Mouse (Mus musculus) embryonic facial prominence, embryonic 13.5 days (tissue): ENCODE measurements at regions not wholly inside any gene's neighbourhood (a gene's known extent, or its start where the extent isn't known, plus 50 kb on each side); places are given as distances from the start of the nearest gene placed in this dataset.
A peak's percentile ranks its signal among the peaks of the same experiment; 100 is the strongest.

Experiments used
- ATAC-seq: fragments of 200-750 bp; cut with Nextera tagmentation; 2 replicates; pipeline ENCODE4 v1.8.0; 2017; ENCODE audit warnings: low read depth; ENCODE audit not compliant: insufficient number of reproducible peaks, insufficient read depth, low FRiP score, low TSS enrichment
- H3K27ac ChIP-seq: fragments of 300-500 bp; sonication (generic); 2 replicates; pipeline ENCODE4 v1.5.1; 2015; ENCODE audit warnings: moderate library complexity, mild to moderate bottlenecking, inconsistent platforms
- H3K27me3 ChIP-seq: fragments of 300-500 bp; sonication (generic); 2 replicates; pipeline ENCODE4 v1.6.1; 2015; ENCODE audit warnings: mild to moderate bottlenecking, inconsistent platforms
- H3K36me3 ChIP-seq: fragments of 300-500 bp; sonication (generic); 2 replicates; pipeline ENCODE4 v1.6.1; 2015; ENCODE audit warnings: mild to moderate bottlenecking, inconsistent platforms
- H3K4me1 ChIP-seq: fragments of 300-500 bp; sonication (generic); 2 replicates; pipeline ENCODE4 v1.6.1; 2015; ENCODE audit warnings: inconsistent platforms
- H3K4me2 ChIP-seq: fragments of 300-500 bp; sonication (generic); 2 replicates; pipeline ENCODE4 v1.6.1; 2015; ENCODE audit warnings: moderate library complexity, mild to moderate bottlenecking, inconsistent platforms
- H3K4me3 ChIP-seq: fragments of 300-500 bp; sonication (generic); 2 replicates; pipeline ENCODE4 v1.5.1; 2015; ENCODE audit warnings: mild to moderate bottlenecking, inconsistent platforms
- H3K9ac ChIP-seq: fragments of 300-500 bp; sonication (generic); 2 replicates; pipeline ENCODE4 v1.6.1; 2015; ENCODE audit warnings: mild to moderate bottlenecking, inconsistent platforms
- H3K9me3 ChIP-seq: fragments of 300-500 bp; sonication (generic); 2 replicates; pipeline ENCODE4 v1.6.1; 2016; ENCODE audit warnings: inconsistent platforms
- WGBS: fragments of 180-500 bp; shearing (Covaris S2); methylation state at CpG from one replicate; pipeline ENCODE4 v1.1.7; 2015; ENCODE audit warnings: mixed read lengths; 5-methylcytosine and 5-hydroxymethylcytosine counted together

- Histone ChIP-seq H3K36me3 (no peaks in the 10 kb centered on the region), H3K27ac (no peak overlapping the region), H3K9ac (no peak overlapping the region), H3K4me3 (no peak overlapping the region), H3K27me3 (no peaks in the 10 kb centered on the region), H3K9me3 (no peaks in the 10 kb centered on the region), H3K4me2 (no peak overlapping the region), H3K4me1 (peaks cover 42% of the 10 kb centered on the region)
- no peak for ATAC-seq
- WGBS, result 75% methylated on average over 6 of the region's 7 CpGs
Measured at GRCm38 (mm10) chr13:51323058-51323715, 85.3 kb upstream of the S1pr3 start.

- Histone ChIP-seq H3K4me3 (no peak overlapping the region), H3K27ac (peak overlapping the region; percentile 65), H3K9ac (no peak overlapping the region), H3K36me3 (no peaks in the 10 kb centered on the region), H3K4me1 (peaks cover 50% of the 10 kb centered on the region), H3K9me3 (no peaks in the 10 kb centered on the region), H3K4me2 (no peak overlapping the region), H3K27me3 (no peaks in the 10 kb centered on the region)
- WGBS, result 68% methylated on average over 5 of the region's 5 CpGs
- ATAC-seq, result no peak
Measured at GRCm38 (mm10) chr13:51324714-51325113, 83.7 kb upstream of the S1pr3 start.

GRCm38 (mm10) chr13:51325298-51325697, 83.1 kb upstream of the S1pr3 start:
- Histone ChIP-seq H3K9me3 (no peaks in the 10 kb centered on the region), H3K4me2 (no peak overlapping the region), H3K4me1 (peaks cover 50% of the 10 kb centered on the region), H3K27ac (peak overlapping the region; percentile 65), H3K9ac (no peak overlapping the region), H3K36me3 (no peaks in the 10 kb centered on the region), H3K4me3 (no peak overlapping the region), H3K27me3 (no peaks in the 10 kb centered on the region)
- ATAC-seq, result no peak
- 49% methylated on average over 5 of the region's 5 CpGs for WGBS

GRCm38 (mm10) chr13:51326128-51326527, 82.3 kb upstream of the S1pr3 start:
- Histone ChIP-seq H3K4me3 (no peak overlapping the region), H3K9me3 (no peaks in the 10 kb centered on the region), H3K36me3 (no peaks in the 10 kb centered on the region), H3K4me1 (peaks cover 57% of the 10 kb centered on the region), H3K4me2 (no peak overlapping the region), H3K27ac (no peak overlapping the region; the same call in 1 of the 2 replicates), H3K27me3 (no peaks in the 10 kb centered on the region), H3K9ac (no peak overlapping the region)
- WGBS, result 48% methylated on average over 5 of the region's 5 CpGs
- ATAC-seq, result no peak

GRCm38 (mm10) chr13:51328131-51328970, 80.1 kb upstream of the S1pr3 start:
- H3K4me1 ChIP-seq, result peaks cover 68% of the 10 kb centered on the region
- no peak overlapping the region for H3K4me3 ChIP-seq
- H3K27me3 ChIP-seq, result no peaks in the 10 kb centered on the region
- no peak overlapping the region for H3K4me2 ChIP-seq
- WGBS, result 39% methylated on average over 15 of the region's 15 CpGs
- ATAC-seq, result 0 out of 2 replicates have a peak, but pooled peaks have one; percentile 44
- no peak overlapping the region for H3K9ac ChIP-seq
- no peaks in the 10 kb centered on the region for H3K36me3 ChIP-seq
- peak overlapping the region; percentile 17 for H3K27ac ChIP-seq
- no peaks in the 10 kb centered on the region for H3K9me3 ChIP-seq

- Histone ChIP-seq H3K27me3 (no peaks in the 10 kb centered on the region), H3K27ac (peak overlapping the region; percentile 17), H3K36me3 (no peaks in the 10 kb centered on the region), H3K4me1 (peaks cover 65% of the 10 kb centered on the region), H3K9ac (no peak overlapping the region), H3K9me3 (no peaks in the 10 kb centered on the region), H3K4me3 (no peak overlapping the region), H3K4me2 (no peak overlapping the region)
- WGBS, result 65% methylated on average over 8 of the region's 8 CpGs
- ATAC-seq, result no peak
Measured at GRCm38 (mm10) chr13:51328971-51329346, 79.5 kb upstream of the S1pr3 start.

GRCm38 (mm10) chr13:51329717-51330116, 78.7 kb upstream of the S1pr3 start:
- H3K36me3 ChIP-seq, result no peaks in the 10 kb centered on the region
- no peaks in the 10 kb centered on the region for H3K27me3 ChIP-seq
- H3K4me3 ChIP-seq, result no peak overlapping the region
- no peaks in the 10 kb centered on the region for H3K9me3 ChIP-seq
- no peak for ATAC-seq
- H3K9ac ChIP-seq, result no peak overlapping the region
- H3K4me2 ChIP-seq, result no peak overlapping the region
- peaks cover 61% of the 10 kb centered on the region for H3K4me1 ChIP-seq
- H3K27ac ChIP-seq, result 0 out of 2 replicates have a peak overlapping the region, but pooled peaks have one; percentile 39

- no peak for ATAC-seq
- H3K4me1 ChIP-seq, result peaks cover 52% of the 10 kb centered on the region
Measured at GRCm38 (mm10) chr13:51332271-51332670, 76.2 kb upstream of the S1pr3 start.

GRCm38 (mm10) chr13:51333481-51333880, 75.0 kb upstream of the S1pr3 start:
- no peaks in the 10 kb centered on the region for H3K27me3 ChIP-seq
- H3K9me3 ChIP-seq, result no peaks in the 10 kb centered on the region
- H3K4me3 ChIP-seq, result no peak overlapping the region
- no peak for ATAC-seq
- WGBS, result 86% methylated on average over 5 of the region's 5 CpGs
- H3K27ac ChIP-seq, result no peak overlapping the region
- H3K9ac ChIP-seq, result no peak overlapping the region
- peaks cover 49% of the 10 kb centered on the region for H3K4me1 ChIP-seq
- H3K4me2 ChIP-seq, result no peak overlapping the region
- H3K36me3 ChIP-seq, result no peaks in the 10 kb centered on the region

More at GRCm38 (mm10) chr13:51332271-51332670, 76.2 kb upstream of the S1pr3 start:
- 38% methylated on average over 7 of the region's 7 CpGs for WGBS
- Histone ChIP-seq H3K27ac (peak overlapping the region; percentile 84), H3K4me3 (no peak overlapping the region), H3K27me3 (no peaks in the 10 kb centered on the region), H3K4me2 (no peak overlapping the region), H3K9ac (no peak overlapping the region), H3K9me3 (no peaks in the 10 kb centered on the region), H3K36me3 (no peaks in the 10 kb centered on the region)

- no peak for ATAC-seq
- Histone ChIP-seq H3K36me3 (no peaks in the 10 kb centered on the region), H3K27me3 (no peaks in the 10 kb centered on the region), H3K4me2 (no peak overlapping the region), H3K4me3 (no peak overlapping the region), H3K27ac (peak overlapping the region; percentile 88), H3K9me3 (no peaks in the 10 kb centered on the region), H3K4me1 (peaks cover 22% of the 10 kb centered on the region), H3K9ac (0 out of 2 replicates have a peak overlapping the region, but pooled peaks have one; percentile 40)
- 49% methylated on average over 5 of the region's 5 CpGs for WGBS
Measured at GRCm38 (mm10) chr13:51336726-51337125, 71.7 kb upstream of the S1pr3 start.

- Histone ChIP-seq H3K27ac (no peak overlapping the region), H3K36me3 (no peaks in the 10 kb centered on the region), H3K27me3 (no peaks in the 10 kb centered on the region), H3K4me3 (no peak overlapping the region), H3K4me2 (no peak overlapping the region), H3K9ac (no peak overlapping the region), H3K9me3 (no peaks in the 10 kb centered on the region), H3K4me1 (peaks cover 16% of the 10 kb centered on the region)
- WGBS, result 95% methylated on average over 16 of the region's 16 CpGs
- ATAC-seq, result no peak
Measured at GRCm38 (mm10) chr13:51337931-51338330, 70.5 kb upstream of the S1pr3 start.

GRCm38 (mm10) chr13:51345321-51345720, 63.1 kb upstream of the S1pr3 start:
- Histone ChIP-seq H3K4me3 (no peak overlapping the region), H3K36me3 (no peaks in the 10 kb centered on the region), H3K4me1 (peaks cover 42% of the 10 kb centered on the region), H3K9me3 (no peaks in the 10 kb centered on the region), H3K27ac (peak overlapping the region; percentile 86), H3K27me3 (no peaks in the 10 kb centered on the region), H3K4me2 (no peak overlapping the region), H3K9ac (no peak overlapping the region)
- 75% methylated on average over 4 of the region's 4 CpGs for WGBS
- ATAC-seq, result no peak
